Mouse (Mus musculus) brain, embryonic 14.5 days (tissue): ENCODE data around the gene Ngdn.

Source experiments
- CTCF ChIP-seq: fragments of 200-500 bp; IDR thresholded peaks from 2 replicates; pipeline ENCODE4 v1.5.1; 2012; ENCODE audit warnings: inconsistent platforms, mild to moderate bottlenecking, moderate library complexity, borderline replicate concordance; ENCODE audit not compliant: insufficient read depth, insufficient read length; ENCODE audit errors: extremely low read depth
- POLR2A ChIP-seq: fragments of 200-500 bp; IDR thresholded peaks from 2 replicates; pipeline ENCODE4 v1.6.1; 2012; ENCODE audit warnings: mild to moderate bottlenecking, inconsistent platforms, borderline replicate concordance; ENCODE audit not compliant: poor library complexity, insufficient read depth, insufficient read length, severe bottlenecking; ENCODE audit errors: extremely low read depth

GRCm38 (mm10) chr14:55028333-55028835 is 13.1 kb downstream of the Ngdn start:
- TF ChIP-seq CTCF: no peak
- no peak for TF ChIP-seq POLR2A
